Mouse (Mus musculus): ENCODE results near the gene Gnpda2.
A peak's percentile ranks its signal among the peaks of the same experiment; 100 is the strongest.

The Gnpda2 gene

DNA sequence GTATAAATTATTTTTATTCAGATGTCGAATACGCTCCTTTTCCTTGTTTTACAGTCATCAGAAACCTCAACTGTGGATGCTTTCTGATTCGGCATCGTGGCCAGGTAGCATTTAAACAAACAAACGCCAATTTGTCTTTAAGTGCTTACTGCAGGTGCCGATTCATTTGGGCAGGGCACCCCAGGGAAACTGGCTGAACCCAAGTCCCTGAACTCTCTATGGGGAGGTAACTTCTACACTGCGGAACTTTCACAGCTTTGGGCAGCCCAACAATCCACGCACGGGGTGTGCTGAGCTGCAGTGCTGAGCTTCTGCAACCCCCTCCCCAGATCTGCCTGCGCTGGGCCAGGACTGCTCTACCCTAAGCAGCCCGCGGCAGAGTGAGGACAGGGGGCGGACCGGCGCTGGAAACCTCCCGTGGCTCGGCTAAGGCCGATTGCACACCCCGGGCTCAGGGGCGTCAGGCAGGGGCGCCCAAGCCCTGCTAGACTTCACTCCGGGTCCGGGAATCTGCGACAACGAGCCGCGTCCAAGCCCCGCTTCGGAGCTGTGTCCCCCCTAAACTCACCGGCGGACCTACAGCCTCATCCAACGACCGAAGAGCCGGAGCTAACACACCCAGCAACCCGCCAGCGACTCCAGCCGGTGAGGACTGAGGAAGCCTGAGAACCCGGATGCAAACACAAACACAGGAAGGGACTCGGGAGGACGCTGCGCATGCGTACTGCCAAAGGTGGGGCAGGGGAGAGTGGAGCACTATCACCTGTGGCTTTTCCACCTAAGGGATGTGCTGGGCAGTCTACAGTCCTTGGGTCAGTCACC is at the start of gene Gnpda2:
Gene Gnpda2 (minus strand): TSS at position 701 of the 822 bp plus-strand sequence.
- DNase-seq: peak; percentile 95

DNA sequence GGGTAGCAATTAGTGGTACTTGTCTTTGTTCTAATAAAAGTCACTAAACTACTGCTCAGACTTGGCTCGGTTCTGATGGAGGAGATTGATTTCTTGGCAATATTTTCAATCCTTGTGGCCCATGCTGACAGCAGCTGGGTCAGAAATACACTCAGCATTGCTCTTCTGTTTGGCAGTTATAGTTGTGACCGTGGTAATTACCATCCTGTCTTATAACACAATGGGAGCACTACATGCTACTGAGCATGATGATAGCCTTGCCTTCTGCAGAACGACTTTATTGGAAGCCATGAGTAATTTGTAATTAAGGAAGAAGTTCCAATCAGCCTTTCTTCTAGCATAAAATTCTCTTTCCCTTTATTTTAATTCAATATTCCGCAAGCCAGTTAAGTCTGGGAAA is 42.6 kb upstream of the Gnpda2 start:
- DNase-seq: no peak

DNA sequence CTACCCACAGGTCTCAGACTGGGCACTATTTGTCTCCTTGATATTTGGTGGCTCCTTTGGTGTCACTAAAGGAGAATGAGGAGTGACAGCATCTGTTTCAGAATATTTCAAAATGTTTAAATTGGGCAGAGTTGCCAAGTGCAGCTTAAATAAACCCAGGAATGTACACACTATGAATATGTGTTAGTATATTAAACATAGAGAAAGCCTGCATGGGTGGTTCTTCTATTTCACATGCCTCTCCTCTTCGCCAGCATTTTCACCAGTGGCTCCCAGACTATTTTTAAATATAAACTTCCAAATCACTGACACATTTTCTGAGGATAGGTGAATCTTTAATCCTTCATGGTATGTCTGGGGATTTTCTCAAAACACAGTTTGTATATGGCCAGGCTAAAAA is 28.8 kb upstream of the Gnpda2 start:
- no peak for DNase-seq

DNA sequence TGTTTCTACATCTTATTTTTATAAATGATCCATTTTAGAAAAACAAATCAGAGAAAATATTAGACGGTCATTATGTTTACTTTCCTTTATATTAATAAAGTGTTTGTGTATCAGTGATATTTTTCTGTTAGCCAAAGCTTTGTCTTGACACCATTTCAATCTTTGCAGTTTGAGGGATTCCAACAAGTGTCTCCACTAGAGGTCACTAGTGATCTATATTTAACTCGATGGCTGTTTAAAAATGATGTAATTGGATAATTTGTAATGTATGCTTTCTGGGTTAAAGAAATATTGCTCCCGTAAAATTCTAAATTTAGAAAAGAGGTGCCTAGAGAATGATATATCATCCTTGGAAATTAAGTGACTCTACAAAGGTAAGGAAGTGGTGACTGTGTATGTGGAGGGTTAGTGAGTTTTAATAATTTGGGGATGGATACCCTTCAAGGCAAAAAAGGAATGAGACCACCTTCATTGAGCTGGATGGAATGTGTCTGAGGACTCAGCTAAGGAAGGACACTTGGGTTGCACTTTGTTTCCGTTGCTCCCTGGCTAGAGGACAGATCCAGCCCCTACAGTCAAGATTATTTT is 21.2 kb upstream of the Gnpda2 start:
- DNase-seq: peak; percentile 69

DNA sequence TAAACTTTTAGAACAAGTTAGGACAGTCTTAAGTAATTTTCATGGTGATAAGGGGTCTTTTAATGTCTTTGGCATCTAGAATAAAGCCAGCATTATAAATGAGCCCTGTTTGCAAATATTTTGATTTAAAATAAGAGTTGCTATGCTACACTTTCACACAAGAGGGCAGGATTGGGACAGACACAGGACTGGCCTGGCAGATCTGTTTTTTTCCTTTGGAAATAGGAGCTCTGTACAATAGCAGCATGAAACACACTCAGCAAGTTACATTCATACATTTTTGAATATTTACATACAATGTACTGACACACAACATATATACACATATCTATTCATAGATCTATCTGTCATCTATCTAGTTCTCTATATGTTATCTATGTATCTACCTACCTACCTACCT is 8.9 kb upstream of the Gnpda2 start:
- DNase-seq: peak; percentile 36

DNA sequence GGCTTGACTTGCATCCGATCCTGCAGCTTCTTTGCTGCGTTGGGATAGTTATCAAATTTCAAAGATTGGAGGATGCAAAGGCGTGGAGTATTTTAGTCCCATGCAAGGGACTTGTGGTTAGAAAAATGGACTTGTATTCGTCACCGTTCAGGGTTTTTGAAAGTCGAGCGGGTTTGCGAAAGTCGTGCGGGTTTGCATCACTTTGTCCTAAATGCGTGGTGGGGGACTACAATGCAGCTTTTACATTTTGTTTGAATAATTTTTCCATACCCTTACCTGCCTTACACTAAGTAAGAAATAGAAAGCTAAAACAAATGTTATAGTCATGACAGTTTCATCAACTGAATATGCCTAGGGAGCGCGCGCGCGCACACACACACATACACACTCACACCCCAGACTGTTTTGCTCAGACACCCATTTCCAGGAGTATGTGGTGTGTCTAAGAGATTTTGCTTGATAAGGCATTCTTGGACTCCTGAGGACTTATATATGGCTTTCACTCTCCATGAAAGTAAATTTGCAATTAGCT is 34.7 kb downstream of the Gnpda2 start:
- DNase-seq: peak; percentile 42

DNA sequence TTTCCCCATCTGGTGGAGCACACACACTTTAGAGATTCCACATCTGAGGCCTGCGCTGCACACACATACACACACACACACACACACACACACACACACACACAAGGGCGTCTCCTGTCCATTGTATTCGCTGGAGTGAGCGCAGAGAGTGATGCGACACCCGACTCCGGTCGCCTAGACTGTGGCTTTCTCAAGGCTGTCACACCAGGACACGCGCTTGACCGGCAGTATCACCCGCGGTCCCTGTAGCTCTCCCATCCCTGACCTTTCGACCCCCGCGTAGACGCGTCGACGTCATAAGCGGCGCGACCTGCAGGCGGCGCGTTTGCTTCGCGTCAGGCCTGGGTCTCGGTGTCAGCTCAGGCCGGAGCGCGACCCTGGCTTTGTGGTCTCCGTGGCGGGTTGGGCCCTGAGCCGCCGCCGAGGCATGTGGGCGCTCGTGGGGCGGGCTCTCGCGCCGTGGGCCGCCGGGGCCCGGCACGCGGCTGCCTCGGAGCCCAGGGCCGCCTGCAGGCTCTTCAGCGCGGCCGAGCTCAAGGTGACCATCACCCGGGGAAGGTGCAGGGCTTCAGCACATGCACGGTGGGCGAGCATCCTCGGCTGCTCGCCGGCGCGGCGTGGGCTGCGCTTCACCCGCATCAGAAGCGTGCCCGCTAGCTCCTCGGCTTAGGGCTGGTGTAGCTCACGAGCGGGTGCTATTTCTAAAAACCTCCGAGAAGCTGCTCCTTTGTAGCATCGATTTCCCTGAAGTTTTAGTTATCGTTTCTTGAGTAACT is 35.3 kb downstream of the Gnpda2 start, which contains the start of gene Guf1:
Gene Guf1 (plus strand): TSS at position 296 of the 776 bp plus-strand sequence.
- DNase-seq: peak; percentile 97

DNA sequence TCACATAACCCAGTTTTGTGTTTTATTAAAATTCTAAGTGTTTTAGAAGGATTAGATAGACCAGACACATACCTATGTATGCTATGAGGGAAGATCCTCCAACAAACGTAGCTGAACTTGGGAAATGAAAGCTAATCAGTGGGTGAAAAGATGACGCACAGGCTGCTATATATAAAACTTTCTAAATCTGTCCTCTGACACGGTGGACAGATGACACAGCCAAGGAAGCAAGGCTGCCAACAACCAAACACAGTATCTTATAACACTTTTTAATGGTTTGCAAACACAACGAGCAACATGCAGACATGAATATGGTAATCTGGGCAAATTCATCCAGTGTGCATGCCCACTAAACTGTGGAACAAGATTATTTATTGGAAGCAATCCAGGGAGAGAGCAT is 49.7 kb downstream of the Gnpda2 start, which contains the start of gene Yipf7:
Gene Yipf7 (minus strand): TSS at position 160 of the 400 bp plus-strand sequence.
- DNase-seq: no peak

DNA sequence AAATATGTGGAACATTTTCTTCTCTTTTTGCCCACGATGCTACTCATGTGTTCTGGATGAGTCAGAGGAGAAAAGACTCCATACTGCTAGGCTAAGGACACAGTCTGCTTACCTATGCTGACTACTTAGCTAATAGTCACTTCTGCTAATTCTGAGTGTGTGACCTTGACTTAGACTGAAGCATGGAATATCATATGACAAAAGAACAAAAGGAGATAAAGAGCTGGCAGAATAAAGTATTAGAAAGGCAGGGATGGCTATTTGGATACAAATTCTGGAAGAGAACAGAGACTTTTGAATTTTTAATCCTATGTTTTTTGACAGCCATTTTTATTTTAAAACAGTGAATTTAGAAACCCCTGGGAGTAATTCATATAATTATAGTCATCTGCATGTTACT is 50.5 kb downstream of the Gnpda2 start:
- no peak for DNase-seq

DNA sequence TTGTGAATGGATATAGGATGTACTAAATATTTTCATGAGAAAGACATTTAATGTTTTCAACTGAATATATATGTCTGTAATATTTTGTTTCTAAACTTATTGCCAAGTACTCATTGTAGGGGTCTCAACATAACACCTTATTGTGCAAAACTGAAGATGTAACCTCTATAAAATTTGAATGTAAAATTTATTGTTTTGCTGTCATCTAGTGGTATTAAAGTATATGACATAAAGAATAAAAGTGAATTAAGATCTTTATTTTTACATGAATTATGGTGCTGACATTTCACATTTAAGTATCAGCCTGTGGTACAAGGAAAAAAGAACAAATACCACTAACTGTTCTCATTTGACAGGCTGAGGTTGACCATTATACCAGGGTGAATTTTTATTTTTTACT is 68.2 kb downstream of the Gnpda2 start:
- DNase-seq: no peak

All from retina, postnatal 1 day (tissue).